Mouse (Mus musculus): Measurements from ENCODE around the gene Gpc3.

GRCm38 (mm10) chrX:52340251-52340650, 273.5 kb downstream of the Gpc3 start:
- no peak for TF ChIP-seq POLR2A (IDR thresholded peaks at IDR 0.05; ENCODE audit: control insufficient read depth, low read depth, low read length)
- TF ChIP-seq CTCF (IDR thresholded peaks at IDR 0.05; ENCODE audit: control insufficient read depth, insufficient read depth, insufficient replicate concordance, low read depth, low read length): no peak

Measured in testis, adult 2 months (tissue).